Mouse (Mus musculus): ENCODE measurements at regions not wholly inside any gene's neighbourhood (a gene's known extent, or its start where the extent isn't known, plus 50 kb on each side); places are given as distances from the start of the nearest gene placed in this dataset.

DNA sequence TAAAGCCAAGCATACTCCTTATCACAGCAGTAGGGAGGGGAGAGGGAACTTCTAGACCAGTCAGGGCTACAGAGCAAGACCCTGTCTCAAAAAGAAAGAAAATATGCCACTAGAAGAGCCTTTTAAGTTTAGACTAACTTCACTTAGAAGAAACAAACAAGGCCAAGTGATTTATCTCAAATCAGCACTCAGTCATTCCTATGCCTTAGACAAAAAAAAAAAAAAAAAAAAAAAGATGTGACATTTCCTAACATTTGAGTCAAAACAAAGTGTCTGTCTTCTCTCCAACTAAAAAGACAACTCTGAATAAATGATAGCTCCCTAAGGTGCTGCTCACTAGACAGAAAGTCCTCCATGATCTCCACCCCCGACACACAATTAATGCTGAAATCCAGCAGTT is 220.9 kb upstream of the Smim15 start:
- no peak for TF ChIP-seq CTCF (IDR thresholded peaks at IDR 0.05; ENCODE audit: borderline replicate concordance, extremely low read depth, insufficient read depth, insufficient read length)
- no peak for TF ChIP-seq POLR2A (IDR thresholded peaks at IDR 0.05; ENCODE audit: borderline replicate concordance, extremely low read depth, insufficient read depth, insufficient read length, poor library complexity, severe bottlenecking)

DNA sequence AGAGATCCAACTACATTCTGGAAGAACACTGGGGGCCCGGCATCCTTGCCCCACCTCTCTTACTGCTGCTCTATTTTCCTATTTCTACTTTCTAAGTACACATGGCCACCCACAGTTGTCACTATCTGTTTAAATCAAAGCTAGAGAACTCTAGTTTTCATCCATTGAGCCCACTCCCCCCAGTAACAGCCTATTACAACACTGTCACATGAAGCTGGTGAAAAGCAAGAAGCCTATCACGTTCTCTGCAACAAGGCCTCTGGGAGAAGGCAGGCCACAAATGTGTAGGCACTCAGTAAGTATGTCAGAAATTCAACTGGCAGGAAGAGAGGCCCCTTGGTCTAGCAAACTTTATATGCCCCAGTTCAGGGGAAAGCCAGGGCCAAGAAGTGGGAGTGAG is 222.0 kb upstream of the Smim15 start:
- TF ChIP-seq POLR2A (IDR thresholded peaks at IDR 0.05; ENCODE audit: borderline replicate concordance, extremely low read depth, insufficient read depth, insufficient read length, poor library complexity, severe bottlenecking) = no peak
- no peak for TF ChIP-seq CTCF (IDR thresholded peaks at IDR 0.05; ENCODE audit: borderline replicate concordance, extremely low read depth, insufficient read depth, insufficient read length)
- DNase-seq (ENCODE audit: low read depth) = no peak

More for the DNA sequence above, 220.9 kb upstream of the Smim15 start:
- DNase-seq (ENCODE audit: low read depth) = no peak

DNA sequence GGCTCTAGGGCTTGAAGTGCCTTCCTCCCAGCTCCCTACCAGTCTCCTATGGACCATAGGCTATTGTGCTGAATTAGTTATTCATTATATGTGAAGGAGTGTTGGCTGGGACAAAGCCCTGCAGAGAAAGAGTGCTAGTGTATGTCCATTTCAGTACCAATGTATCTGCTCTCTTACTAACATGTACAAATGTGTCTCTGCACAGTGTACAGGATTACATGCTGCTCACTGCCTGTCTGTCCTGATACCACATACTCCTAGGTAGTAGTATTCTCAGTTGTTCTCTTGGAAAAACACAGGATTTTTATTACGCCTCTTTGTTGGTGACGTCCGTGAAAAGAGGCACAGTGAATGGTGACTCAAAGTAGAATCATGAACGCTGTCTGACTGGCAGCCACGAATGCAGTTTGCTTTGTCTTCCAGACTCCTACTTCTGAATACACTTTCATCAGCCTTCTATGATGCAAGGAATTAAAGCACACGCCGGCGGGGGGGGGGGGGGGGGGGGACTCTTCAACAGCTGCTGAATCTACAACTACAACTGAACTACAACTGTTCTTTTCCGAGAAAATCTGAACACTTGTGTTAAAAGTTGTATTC is 230.6 kb upstream of the Smim15 start:
- no peak for TF ChIP-seq CTCF (IDR thresholded peaks at IDR 0.05; ENCODE audit: borderline replicate concordance, extremely low read depth, insufficient read depth, insufficient read length)
- TF ChIP-seq POLR2A (IDR thresholded peaks at IDR 0.05; ENCODE audit: borderline replicate concordance, extremely low read depth, insufficient read depth, insufficient read length, poor library complexity, severe bottlenecking) = no peak
- peak; percentile 47 for DNase-seq (ENCODE audit: low read depth)

DNA sequence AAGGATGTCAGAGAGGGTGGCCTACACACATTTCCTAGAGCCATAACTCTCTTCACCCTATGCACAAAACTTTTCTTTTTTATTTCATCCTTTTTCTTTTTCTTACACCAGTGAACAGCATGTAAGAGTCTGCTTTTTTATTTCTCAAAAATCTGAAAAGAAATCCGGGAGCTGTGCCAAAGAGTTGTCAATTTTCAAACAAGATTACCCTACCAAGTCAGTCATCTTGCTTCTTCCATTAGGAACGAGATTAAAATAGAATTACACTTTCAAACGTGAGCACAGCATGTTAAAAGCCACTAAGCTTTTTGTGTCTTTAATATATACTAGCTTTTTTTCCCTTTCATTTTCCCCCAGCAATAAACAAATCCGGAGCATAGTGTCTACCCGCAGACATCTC is 232.2 kb upstream of the Smim15 start:
- peak; percentile 77 for DNase-seq (ENCODE audit: low read depth)
- TF ChIP-seq CTCF (IDR thresholded peaks at IDR 0.05; ENCODE audit: borderline replicate concordance, extremely low read depth, insufficient read depth, insufficient read length) = no peak
- TF ChIP-seq POLR2A (IDR thresholded peaks at IDR 0.05; ENCODE audit: borderline replicate concordance, extremely low read depth, insufficient read depth, insufficient read length, poor library complexity, severe bottlenecking) = no peak

DNA sequence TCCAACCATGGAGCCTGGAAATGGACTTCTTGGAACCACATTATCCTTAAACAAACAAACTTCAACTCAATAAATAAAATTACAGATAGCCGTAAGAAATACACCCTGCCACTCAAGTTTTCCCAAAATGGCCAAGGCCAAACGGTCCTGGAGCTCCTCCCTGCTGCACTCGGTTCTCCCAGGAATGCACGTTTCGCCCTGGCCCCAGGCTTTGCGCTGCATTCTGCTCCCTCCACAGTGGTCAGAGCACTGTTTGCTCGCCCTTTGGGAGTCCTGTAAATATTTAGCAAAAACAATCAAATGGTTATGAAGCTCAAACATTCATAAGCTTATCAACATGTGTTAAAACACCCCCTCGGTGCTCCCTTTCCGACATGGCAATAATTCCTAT is 233.4 kb upstream of the Smim15 start:
- no peak for DNase-seq (ENCODE audit: low read depth)
- TF ChIP-seq POLR2A (IDR thresholded peaks at IDR 0.05; ENCODE audit: borderline replicate concordance, extremely low read depth, insufficient read depth, insufficient read length, poor library complexity, severe bottlenecking) (no peak), CTCF (IDR thresholded peaks at IDR 0.05; ENCODE audit: borderline replicate concordance, extremely low read depth, insufficient read depth, insufficient read length) (no peak)

DNA sequence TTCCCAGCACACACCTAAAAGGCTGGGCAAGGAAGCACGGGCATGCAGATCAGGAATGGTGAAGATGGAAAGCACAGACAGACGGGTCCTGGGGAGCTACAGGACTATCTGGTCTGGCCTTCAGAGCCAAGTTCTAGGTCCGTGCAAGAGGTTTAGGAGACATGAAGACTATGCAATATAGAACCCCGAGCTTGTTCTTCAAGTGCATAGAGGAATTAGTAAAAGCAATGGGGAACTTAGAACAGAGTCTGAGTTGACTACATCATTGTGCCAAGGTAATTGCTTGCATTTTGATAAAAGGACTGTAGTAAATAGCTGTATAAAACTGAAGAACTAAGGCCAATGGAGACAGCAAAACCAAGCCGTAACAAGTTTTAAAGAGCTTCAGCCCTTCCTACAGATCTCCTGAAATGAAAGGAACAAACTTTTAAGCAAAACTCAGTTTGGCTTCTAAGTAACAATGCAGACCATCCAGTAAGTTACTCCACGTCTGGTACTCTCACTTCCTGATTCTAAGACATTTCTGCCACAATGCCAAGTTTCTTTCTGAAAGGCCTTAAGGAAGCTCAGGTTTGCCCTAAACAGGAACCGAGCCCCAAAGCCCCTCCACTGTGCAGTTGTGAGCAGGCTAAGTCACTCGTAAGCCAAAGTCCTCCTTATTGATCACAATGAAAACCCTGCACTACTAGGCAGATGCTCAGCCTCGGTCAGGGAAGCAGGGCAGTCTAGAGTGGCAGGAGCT is 234.0 kb upstream of the Smim15 start:
- TF ChIP-seq POLR2A (IDR thresholded peaks at IDR 0.05; ENCODE audit: borderline replicate concordance, extremely low read depth, insufficient read depth, insufficient read length, poor library complexity, severe bottlenecking) (no peak), CTCF (IDR thresholded peaks at IDR 0.05; ENCODE audit: borderline replicate concordance, extremely low read depth, insufficient read depth, insufficient read length) (no peak)

DNA sequence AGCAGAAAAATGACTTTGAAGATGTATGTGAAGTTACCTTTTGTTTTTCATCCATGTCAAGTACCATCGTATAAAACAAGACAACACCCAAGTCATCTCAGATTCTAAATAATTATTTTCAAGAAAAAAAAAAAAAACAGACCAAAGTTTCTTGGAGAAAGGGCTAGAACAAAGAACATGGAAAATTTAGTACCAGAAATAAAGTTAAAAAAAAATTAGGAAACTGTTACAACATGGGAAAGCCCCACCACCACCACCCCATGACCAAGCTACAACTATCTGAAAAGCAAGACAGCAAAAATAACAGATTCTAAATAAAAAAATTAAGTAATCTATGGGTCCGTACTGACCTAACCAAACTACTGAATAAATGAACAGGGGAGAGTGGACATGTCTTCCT is 235.3 kb upstream of the Smim15 start:
- TF ChIP-seq CTCF (IDR thresholded peaks at IDR 0.05; ENCODE audit: borderline replicate concordance, extremely low read depth, insufficient read depth, insufficient read length) (no peak), POLR2A (IDR thresholded peaks at IDR 0.05; ENCODE audit: borderline replicate concordance, extremely low read depth, insufficient read depth, insufficient read length, poor library complexity, severe bottlenecking) (no peak)
- DNase-seq (ENCODE audit: low read depth) = no peak

More for the DNA sequence above, 234.0 kb upstream of the Smim15 start:
- DNase-seq (ENCODE audit: low read depth) = no peak

DNA sequence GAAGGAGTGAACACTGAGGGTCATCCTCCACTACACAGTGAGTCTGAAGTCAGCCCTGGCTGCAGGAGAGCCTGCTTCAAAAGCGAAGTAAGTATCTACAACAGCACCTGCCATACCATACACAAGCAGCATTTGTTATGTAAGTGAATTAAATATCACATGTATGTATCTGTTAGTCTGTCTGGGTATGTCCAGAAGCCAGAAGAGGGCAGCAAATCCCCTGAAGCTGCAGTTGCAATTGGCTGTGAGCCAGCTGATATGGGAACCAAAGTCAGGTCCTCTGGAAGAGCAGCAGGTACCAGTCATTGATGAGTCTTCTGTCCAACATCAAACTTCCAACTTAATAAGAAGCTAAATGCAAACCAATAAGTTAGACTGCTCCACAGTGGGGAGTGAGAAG is 239.8 kb upstream of the Smim15 start:
- TF ChIP-seq POLR2A (IDR thresholded peaks at IDR 0.05; ENCODE audit: borderline replicate concordance, extremely low read depth, insufficient read depth, insufficient read length, poor library complexity, severe bottlenecking) (no peak), CTCF (IDR thresholded peaks at IDR 0.05; ENCODE audit: borderline replicate concordance, extremely low read depth, insufficient read depth, insufficient read length) (no peak)
- DNase-seq (ENCODE audit: low read depth) = no peak

DNA sequence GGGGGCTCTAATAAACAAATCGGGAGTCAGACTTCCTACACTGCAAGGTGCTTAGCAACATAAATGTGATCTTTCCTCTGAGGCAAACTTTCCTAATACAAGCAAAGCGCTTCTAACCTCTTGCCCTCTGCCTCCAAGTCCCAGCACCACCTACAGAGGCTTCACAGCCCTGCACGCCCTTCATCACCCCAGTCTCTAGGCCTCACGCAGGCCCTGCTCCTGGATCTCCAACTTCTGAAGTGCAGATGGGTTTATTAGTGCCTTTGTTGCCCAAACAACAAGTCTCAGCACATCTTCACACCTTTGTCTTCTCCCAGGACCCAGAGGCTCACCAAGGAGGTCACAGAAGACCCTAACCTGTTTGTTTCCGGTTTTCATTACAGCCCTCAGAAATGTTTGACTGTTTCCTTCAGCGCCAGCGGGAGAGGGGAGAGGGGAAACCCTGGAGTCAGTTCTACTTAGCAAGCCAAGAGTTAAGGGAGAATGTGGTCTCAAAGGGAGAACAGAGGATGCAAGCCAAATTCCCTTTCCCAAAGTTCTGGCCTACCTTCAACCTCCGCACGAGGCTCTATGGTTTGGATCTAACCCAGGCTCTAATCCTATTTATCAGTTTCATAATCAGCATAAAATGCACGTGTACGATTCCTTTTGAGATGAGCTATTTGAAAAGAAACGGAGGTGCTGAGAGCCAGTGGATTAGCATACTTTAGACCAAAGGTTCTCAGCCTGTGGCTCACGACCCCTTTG is 244.9 kb upstream of the Smim15 start:
- no peak for DNase-seq (ENCODE audit: low read depth)
- TF ChIP-seq CTCF (IDR thresholded peaks at IDR 0.05; ENCODE audit: borderline replicate concordance, extremely low read depth, insufficient read depth, insufficient read length) = no peak
- TF ChIP-seq POLR2A (IDR thresholded peaks at IDR 0.05; ENCODE audit: borderline replicate concordance, extremely low read depth, insufficient read depth, insufficient read length, poor library complexity, severe bottlenecking) = no peak

DNA sequence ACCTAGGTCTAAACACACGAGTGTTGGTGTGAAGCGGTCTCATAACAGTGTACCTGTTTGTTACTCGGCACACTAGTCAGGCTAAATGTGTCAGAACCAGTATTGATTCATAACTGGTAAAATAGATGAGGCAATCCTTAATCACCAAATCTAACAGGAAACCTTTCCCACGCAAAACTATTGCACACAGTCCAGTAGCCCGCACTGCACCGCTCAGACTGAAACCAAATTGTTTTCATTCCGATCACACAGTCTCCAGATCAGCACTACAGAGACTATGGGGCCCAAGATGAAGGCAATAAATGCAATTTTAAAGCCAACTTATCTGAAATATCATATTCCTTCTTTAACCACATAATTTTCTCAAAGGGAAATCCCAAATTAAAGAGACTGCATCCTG is 246.1 kb upstream of the Smim15 start:
- no peak for DNase-seq (ENCODE audit: low read depth)
- TF ChIP-seq POLR2A (IDR thresholded peaks at IDR 0.05; ENCODE audit: borderline replicate concordance, extremely low read depth, insufficient read depth, insufficient read length, poor library complexity, severe bottlenecking) (no peak), CTCF (IDR thresholded peaks at IDR 0.05; ENCODE audit: borderline replicate concordance, extremely low read depth, insufficient read depth, insufficient read length) (no peak)

DNA sequence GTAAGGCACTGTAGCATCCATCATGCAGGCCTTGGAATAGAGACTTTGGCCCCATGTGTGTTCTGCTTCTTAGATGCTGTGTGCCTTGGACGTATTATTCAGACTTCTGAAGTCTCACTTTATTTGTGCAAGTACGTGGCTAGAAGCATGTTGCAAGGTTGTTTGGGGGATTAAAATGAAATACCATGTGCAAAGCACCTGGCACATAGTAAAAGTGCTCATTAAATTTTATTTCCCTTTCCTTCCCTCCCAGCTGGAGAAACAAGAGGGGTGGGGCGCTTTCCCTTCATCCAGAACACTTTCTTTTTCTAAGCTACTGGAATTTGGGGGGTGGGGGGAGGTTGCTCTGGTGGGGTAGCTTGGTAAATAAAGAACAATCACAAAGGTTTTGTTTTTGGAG is 248.7 kb upstream of the Smim15 start:
- no peak for DNase-seq (ENCODE audit: low read depth)

More for the DNA sequence above, 248.7 kb upstream of the Smim15 start:
- no peak for TF ChIP-seq CTCF (IDR thresholded peaks at IDR 0.05; ENCODE audit: borderline replicate concordance, extremely low read depth, insufficient read depth, insufficient read length)
- no peak for TF ChIP-seq POLR2A (IDR thresholded peaks at IDR 0.05; ENCODE audit: borderline replicate concordance, extremely low read depth, insufficient read depth, insufficient read length, poor library complexity, severe bottlenecking)

Measured in brain, embryonic 14.5 days (tissue).